Mouse (Mus musculus) liver, postnatal 0 days (tissue): ENCODE measurements at regions not wholly inside any gene's neighbourhood (a gene's known extent, or its start where the extent isn't known, plus 50 kb on each side); places are given as distances from the start of the nearest gene placed in this dataset.

Source experiments
- ATAC-seq: fragments of 200-750 bp; cut with Nextera tagmentation; 2 replicates; pipeline ENCODE4 v1.8.0; 2017; ENCODE audit warnings: mild to moderate bottlenecking, moderate library complexity
- DNase-seq: peaks from one replicate; pipeline ENCODE4 v3.0.0-alpha.2; 2016
- H3K27ac ChIP-seq: fragments of 300-500 bp; sonication (generic); 2 replicates; pipeline ENCODE4 v1.5.1; 2014; ENCODE audit warnings: antibody characterized with exemption, moderate library complexity, mild to moderate bottlenecking, low read depth
- H3K27me3 ChIP-seq: fragments of 300-500 bp; sonication (generic); 2 replicates; pipeline ENCODE4 v1.6.1; 2014; ENCODE audit warnings: low read length, control low read depth, mixed read lengths; ENCODE audit not compliant: insufficient read depth
- H3K36me3 ChIP-seq: fragments of 300-500 bp; sonication (generic); replicated peaks from 2 replicates; pipeline ENCODE4 v1.6.1; 2014; ENCODE audit warnings: mild to moderate bottlenecking, control low read depth, low read length, moderate library complexity, mixed read lengths; ENCODE audit not compliant: insufficient read depth
- H3K4me1 ChIP-seq: fragments of 300-500 bp; sonication (generic); 2 replicates; pipeline ENCODE4 v1.6.1; 2014; ENCODE audit warnings: antibody characterized with exemption, mild to moderate bottlenecking, control low read depth; ENCODE audit not compliant: insufficient read depth
- H3K4me2 ChIP-seq: fragments of 300-500 bp; sonication (generic); 2 replicates; pipeline ENCODE4 v1.6.1; 2014; ENCODE audit warnings: low read depth, mild to moderate bottlenecking, low read length, moderate library complexity, mixed read lengths
- H3K4me3 ChIP-seq: fragments of 300-500 bp; sonication (generic); 2 replicates; pipeline ENCODE4 v1.5.1; 2014; ENCODE audit warnings: low read depth, low read length
- H3K9ac ChIP-seq: fragments of 300-500 bp; sonication (generic); replicated peaks from 2 replicates; pipeline ENCODE4 v1.6.1; 2014; ENCODE audit warnings: mild to moderate bottlenecking, moderate library complexity
- H3K9me3 ChIP-seq: fragments of 300-500 bp; sonication (generic); 2 replicates; pipeline ENCODE4 v1.6.1; 2016; ENCODE audit warnings: mild to moderate bottlenecking, control low read depth, low read length, mixed read lengths
- CTCF ChIP-seq: sonication (generic); IDR thresholded peaks from 2 replicates; pipeline ENCODE4 v1.5.1; 2016; ENCODE audit warnings: antibody characterized with exemption, low read depth
- EP300 ChIP-seq: IDR thresholded peaks from 2 replicates; pipeline ENCODE4 v1.6.1; 2016; ENCODE audit warnings: antibody characterized with exemption, low read depth, mild to moderate bottlenecking
- WGBS: fragments of 180-500 bp; shearing (Covaris S2); extraction: QIAGEN DNeasy Blood & Tissue Kit; methylation state at CpG from one replicate; pipeline ENCODE4 v1.1.7; 2014; ENCODE audit not compliant: insufficient replicate concordance; 5-methylcytosine and 5-hydroxymethylcytosine counted together

- Histone ChIP-seq H3K9ac (no peak overlapping the region), H3K9me3 (no peaks in the 10 kb centered on the region), H3K27me3 (no peaks in the 10 kb centered on the region), H3K4me2 (no peak overlapping the region), H3K4me3 (no peak overlapping the region), H3K4me1 (no peaks in the 10 kb centered on the region), H3K27ac (no peak overlapping the region), H3K36me3 (no peaks in the 10 kb centered on the region)
- WGBS: 37% methylated on average over 5 of the region's 5 CpGs
- ATAC-seq: no peak
- DNase-seq: no peak
- TF ChIP-seq CTCF: no peak
- no peak for TF ChIP-seq EP300
Observed at GRCm38 (mm10) chr8:8774496-8775015, 84.2 kb upstream of the Arglu1 start.

- ATAC-seq (no peak), DNase-seq (no peak)
- Histone ChIP-seq H3K27ac (no peak overlapping the region), H3K4me1 (no peaks in the 10 kb centered on the region), H3K9ac (no peak overlapping the region), H3K27me3 (no peaks in the 10 kb centered on the region), H3K4me3 (no peak overlapping the region), H3K4me2 (no peak overlapping the region), H3K9me3 (no peaks in the 10 kb centered on the region), H3K36me3 (no peaks in the 10 kb centered on the region)
- TF ChIP-seq CTCF (no peak), EP300 (no peak)
- 65% methylated on average over 5 of the region's 5 CpGs for WGBS
Observed at GRCm38 (mm10) chr8:8772424-8772823, 82.1 kb upstream of the Arglu1 start.

- no peak for TF ChIP-seq EP300
- no peak for TF ChIP-seq CTCF
- H3K9ac ChIP-seq: no peak overlapping the region
- no peaks in the 10 kb centered on the region for H3K36me3 ChIP-seq
- no peaks in the 10 kb centered on the region for H3K4me1 ChIP-seq
- WGBS: 60% methylated on average over 8 of the region's 8 CpGs
- ATAC-seq (no peak), DNase-seq (no peak)
- H3K4me3 ChIP-seq: no peak overlapping the region
- no peaks in the 10 kb centered on the region for H3K27me3 ChIP-seq
- no peaks in the 10 kb centered on the region for H3K9me3 ChIP-seq
- H3K4me2 ChIP-seq: no peak overlapping the region
- no peak overlapping the region for H3K27ac ChIP-seq
Observed at GRCm38 (mm10) chr8:8770397-8770796, 80.1 kb upstream of the Arglu1 start.

- no peaks in the 10 kb centered on the region for H3K9me3 ChIP-seq
- no peaks in the 10 kb centered on the region for H3K27me3 ChIP-seq
- 86% methylated on average over 12 of the region's 12 CpGs for WGBS
- TF ChIP-seq CTCF (no peak), EP300 (no peak)
- H3K9ac ChIP-seq: no peak overlapping the region
- no peak overlapping the region for H3K27ac ChIP-seq
- no peak overlapping the region for H3K4me2 ChIP-seq
- H3K36me3 ChIP-seq: no peaks in the 10 kb centered on the region
- H3K4me3 ChIP-seq: no peak overlapping the region
- ATAC-seq (no peak), DNase-seq (no peak)
- no peaks in the 10 kb centered on the region for H3K4me1 ChIP-seq
Observed at GRCm38 (mm10) chr8:8762354-8762753, 72.0 kb upstream of the Arglu1 start.

GRCm38 (mm10) chr8:8758283-8758682 lies 68.0 kb upstream of the Arglu1 start:
- no peaks in the 10 kb centered on the region for H3K27me3 ChIP-seq
- TF ChIP-seq EP300: no peak
- TF ChIP-seq CTCF: no peak
- ATAC-seq: no peak
- no peaks in the 10 kb centered on the region for H3K4me1 ChIP-seq
- H3K27ac ChIP-seq: no peak overlapping the region
- no peak overlapping the region for H3K4me2 ChIP-seq
- WGBS: 83% methylated on average over 8 of the region's 8 CpGs
- H3K9me3 ChIP-seq: no peaks in the 10 kb centered on the region
- H3K4me3 ChIP-seq: no peak overlapping the region
- no peaks in the 10 kb centered on the region for H3K36me3 ChIP-seq
- no peak for DNase-seq
- H3K9ac ChIP-seq: no peak overlapping the region

GRCm38 (mm10) chr8:8751208-8751607 lies 60.9 kb upstream of the Arglu1 start:
- Histone ChIP-seq H3K4me2 (no peak overlapping the region), H3K36me3 (no peaks in the 10 kb centered on the region), H3K4me1 (no peaks in the 10 kb centered on the region), H3K4me3 (no peak overlapping the region), H3K27me3 (no peaks in the 10 kb centered on the region), H3K9ac (no peak overlapping the region), H3K27ac (no peak overlapping the region), H3K9me3 (no peaks in the 10 kb centered on the region)
- 84% methylated on average over 15 of the region's 15 CpGs for WGBS
- DNase-seq (no peak), ATAC-seq (no peak)
- no peak for TF ChIP-seq EP300
- TF ChIP-seq CTCF: no peak

- WGBS: 34% methylated on average over 1 of the region's 1 CpGs
- Histone ChIP-seq H3K4me2 (no peak overlapping the region), H3K27me3 (no peaks in the 10 kb centered on the region), H3K4me1 (no peaks in the 10 kb centered on the region), H3K36me3 (no peaks in the 10 kb centered on the region), H3K9ac (no peak overlapping the region), H3K9me3 (no peaks in the 10 kb centered on the region), H3K27ac (no peak overlapping the region), H3K4me3 (no peak overlapping the region)
- no peak for ATAC-seq
- no peak for DNase-seq
- no peak for TF ChIP-seq CTCF
- TF ChIP-seq EP300: no peak
Observed at GRCm38 (mm10) chr8:8746691-8747090, 56.4 kb upstream of the Arglu1 start.
